21 mouse cellular contexts compared by ENCODE assay signal in genomic region chr9:14893388-14893787, GRCm38 (mm10). TPM values are rescaled to one million over a fixed set of nuclear protein-coding genes. Genes with fewer than 3 reads are reported as not detected.
"Had no signal": no experiment of that assay in that cellular context is flagged by ENCODE, and none has a peak within 500 bp of the region (broad histone marks: within the 10 kb centered on the region; RNA-seq: fewer than 3 reads in every experiment).

No protein-coding gene starts in this region.

- DNase-seq: kidney, adult 11 months; kidney, adult 9 months; kidney, postnatal 36 days; left cerebral cortex, postnatal 4 days; lung, postnatal 14 days; midbrain, embryonic 14.5 days; right cerebral cortex, adult 18-20 months; right cerebral cortex, postnatal 25 days had no signal

- H3K9ac ChIP-seq: limb, embryonic 13.5 days; liver, embryonic 15.5 days; lung, embryonic 15.5 days; neural tube, embryonic 12.5 days had no signal

- H3K27ac ChIP-seq: kidney, postnatal 0 days; limb, embryonic 13.5 days; liver, embryonic 15.5 days; lung, embryonic 15.5 days; macrophage; midbrain, embryonic 10.5 days; neural tube, embryonic 12.5 days had no signal

- H3K9me3 ChIP-seq: limb, embryonic 13.5 days; liver, embryonic 15.5 days; lung, embryonic 15.5 days; midbrain, embryonic 10.5 days had no signal

- H3K27me3 ChIP-seq: limb, embryonic 13.5 days; liver, embryonic 15.5 days; lung, embryonic 15.5 days; neural tube, embryonic 12.5 days had no signal

- H3K4me2 ChIP-seq: limb, embryonic 13.5 days; liver, embryonic 15.5 days; lung, embryonic 15.5 days; neural tube, embryonic 12.5 days had no signal

- H3K36me3 ChIP-seq: limb, embryonic 13.5 days; liver, embryonic 15.5 days; lung, embryonic 15.5 days; midbrain, embryonic 10.5 days; neural tube, embryonic 12.5 days had no signal

- ATAC-seq: inflammation-experienced regulatory T-cells, adult 6 months had no signal

- H3K4me3 ChIP-seq: limb, embryonic 13.5 days; liver, embryonic 15.5 days; lung, embryonic 15.5 days; midbrain, embryonic 10.5 days; neural tube, embryonic 12.5 days had no signal

RNA-seq across cellular contexts. Expression of gene Izumo1r, which starts 10.4 kb away (rescaled TPM):
- total RNA-seq: layer of hippocampus, adult 18-20 months; layer of hippocampus, postnatal 14 days; left cerebral cortex, adult 18-20 months; left cerebral cortex, postnatal 10 days; left cerebral cortex, postnatal 4 days had no signal
- polyA plus RNA-seq: liver, embryonic 15.5 days; macrophage; midbrain, embryonic 10.5 days; midbrain, embryonic 14.5 days; neural tube, embryonic 12.5 days; stomach, embryonic 16.5 days had no signal
